Mouse (Mus musculus) cerebellum, adult 11 months (tissue): Measurements from ENCODE around the gene Zbtb1.

Experiments used
- DNase-seq: peaks from one replicate; pipeline ENCODE4 v3.0.0; 2022

The Zbtb1 gene

DNA sequence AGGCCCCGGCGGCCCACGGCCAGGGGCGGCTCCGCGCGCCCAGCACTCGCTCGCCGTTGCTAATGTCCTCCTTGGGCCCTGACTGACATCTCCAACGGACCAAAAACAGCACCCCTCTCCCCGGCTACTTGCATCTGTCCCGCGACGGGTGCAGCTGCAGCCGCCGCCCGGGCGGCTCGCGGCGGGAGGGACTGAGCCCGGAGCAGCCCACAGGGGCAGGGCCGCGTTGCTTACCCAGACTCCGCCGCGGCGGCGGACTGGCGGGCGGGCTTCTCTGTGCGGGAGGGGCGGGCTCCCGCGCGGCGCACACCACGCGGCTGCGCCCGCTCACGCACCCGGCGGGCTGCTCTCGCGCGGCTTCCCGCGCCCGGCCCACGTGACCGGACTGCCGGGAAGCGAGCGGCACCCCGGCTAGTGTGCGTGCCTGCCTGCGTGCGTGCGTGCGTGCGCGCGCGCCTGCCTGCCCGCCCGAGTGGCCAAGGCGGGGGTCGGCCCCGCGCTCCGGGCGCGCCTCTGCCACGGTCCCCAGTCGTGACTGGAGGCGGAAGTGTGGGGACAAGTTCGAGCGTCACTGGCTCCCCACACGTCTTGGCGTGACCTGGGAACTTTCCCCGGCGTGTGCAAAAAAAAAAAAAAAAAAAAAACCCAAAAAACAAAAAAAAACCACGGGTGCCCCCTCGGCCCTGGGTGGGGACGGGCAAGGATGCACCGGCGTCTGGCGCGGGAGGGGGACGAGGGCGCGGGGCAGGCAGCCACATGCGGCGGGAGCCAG lies 674 bp upstream of the Zbtb1 start, which contains the start of gene Zbtb25:
Gene Zbtb25 (minus strand): TSS at position 397 of the 772 bp plus-strand sequence.
- DNase-seq = peak; percentile 90

DNA sequence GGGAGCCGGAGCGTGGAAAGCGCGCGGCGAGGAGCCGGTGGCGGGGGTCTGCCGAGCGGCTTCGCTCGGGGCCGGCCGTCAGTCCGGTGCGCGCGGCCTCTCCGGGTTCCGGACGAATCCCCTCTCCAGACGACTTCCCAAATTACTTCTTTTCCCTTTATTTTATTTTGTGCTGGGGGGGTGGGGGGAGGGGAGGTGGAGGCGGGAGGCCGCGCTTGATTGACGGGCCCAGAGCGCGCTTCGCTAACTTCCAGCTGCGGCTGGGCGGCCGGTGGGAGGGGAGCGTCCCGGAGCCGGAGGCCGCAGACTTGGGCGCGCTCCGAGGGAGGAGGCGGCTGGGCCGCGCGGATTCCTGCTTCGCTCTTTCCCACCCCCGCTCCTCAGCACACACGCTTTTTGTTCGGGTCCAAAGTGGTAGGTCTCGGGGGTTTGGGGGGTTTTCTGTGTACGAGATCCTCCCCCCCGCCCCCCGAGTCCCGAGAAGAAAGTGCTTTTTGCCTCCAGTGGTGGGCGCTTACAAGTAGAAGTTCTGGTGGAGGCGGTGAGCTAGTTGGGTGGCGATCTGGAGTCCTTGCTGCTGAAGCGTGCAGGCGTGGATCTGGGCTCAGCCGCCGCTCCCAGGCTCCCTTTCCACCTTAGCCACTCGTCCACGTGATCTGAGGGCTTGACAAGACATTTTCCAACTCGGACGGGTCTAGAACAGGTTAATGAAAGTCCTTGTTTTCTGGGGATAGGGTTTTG lies 935 bp downstream of the Zbtb1 start:
- peak; percentile 51 for DNase-seq

DNA sequence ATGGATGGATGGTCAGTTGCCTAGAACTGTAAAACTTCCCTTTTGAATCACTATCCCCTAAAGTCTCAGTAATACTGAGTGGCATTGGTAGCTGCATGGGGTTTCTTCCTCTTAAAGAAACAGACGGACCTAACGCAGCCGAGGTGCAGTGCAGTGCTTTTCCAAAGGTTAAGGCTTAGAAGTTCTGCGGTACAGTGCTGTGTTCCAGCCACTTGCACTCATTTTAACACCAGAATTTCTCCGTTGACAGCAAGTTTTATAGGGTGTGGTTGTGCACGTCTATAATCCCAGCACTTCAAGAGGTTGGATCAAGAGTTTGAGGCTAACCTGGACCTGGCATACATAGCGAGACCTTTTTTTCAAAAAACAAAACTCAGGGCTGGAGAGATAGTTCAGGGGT lies 2.0 kb downstream of the Zbtb1 start:
- no peak for DNase-seq

DNA sequence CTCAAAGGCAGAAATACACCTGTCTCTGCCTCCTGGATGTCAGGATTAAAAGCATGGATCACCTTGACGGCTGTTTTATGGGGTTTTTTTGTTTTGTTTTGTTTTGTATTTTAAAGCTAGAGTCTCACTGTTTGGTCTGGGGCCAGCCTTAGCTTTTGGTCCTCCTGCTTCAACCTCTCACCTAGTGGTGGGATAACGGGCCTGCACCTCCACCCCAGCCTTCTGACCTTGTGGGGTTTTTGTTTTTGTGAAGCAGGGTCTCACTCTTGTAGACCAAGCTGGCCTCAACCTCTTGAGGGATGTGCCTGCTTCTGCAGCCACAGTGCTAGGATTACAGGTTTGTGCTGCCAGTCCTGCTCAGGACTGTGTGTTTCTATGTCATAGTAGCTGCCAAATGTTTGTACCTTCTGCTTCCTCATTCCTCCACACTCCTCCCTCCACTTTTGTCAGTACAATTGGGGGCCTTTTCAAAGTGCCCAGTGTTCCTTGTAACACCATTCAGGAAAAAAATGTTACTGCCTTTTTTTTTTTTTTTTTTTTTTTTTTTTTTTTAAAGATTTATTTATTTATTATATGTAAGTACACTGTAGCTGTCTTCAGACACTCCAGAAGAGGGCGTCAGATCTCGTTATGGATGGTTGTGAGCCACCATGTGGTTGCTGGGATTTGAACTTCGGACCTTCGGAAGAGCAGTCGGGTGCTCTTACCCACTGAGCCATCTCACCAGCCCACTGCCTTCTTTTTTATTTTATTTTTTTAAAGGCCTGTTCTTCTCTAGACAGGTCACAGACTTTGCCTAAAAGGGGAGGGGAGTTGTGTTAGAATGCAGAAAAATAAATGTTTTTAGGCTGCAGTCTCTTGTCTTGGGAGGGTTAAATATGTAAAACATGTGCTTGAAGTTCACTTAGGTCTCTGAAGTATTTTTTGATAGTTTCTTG lies 3.1 kb downstream of the Zbtb1 start:
- DNase-seq = no peak

DNA sequence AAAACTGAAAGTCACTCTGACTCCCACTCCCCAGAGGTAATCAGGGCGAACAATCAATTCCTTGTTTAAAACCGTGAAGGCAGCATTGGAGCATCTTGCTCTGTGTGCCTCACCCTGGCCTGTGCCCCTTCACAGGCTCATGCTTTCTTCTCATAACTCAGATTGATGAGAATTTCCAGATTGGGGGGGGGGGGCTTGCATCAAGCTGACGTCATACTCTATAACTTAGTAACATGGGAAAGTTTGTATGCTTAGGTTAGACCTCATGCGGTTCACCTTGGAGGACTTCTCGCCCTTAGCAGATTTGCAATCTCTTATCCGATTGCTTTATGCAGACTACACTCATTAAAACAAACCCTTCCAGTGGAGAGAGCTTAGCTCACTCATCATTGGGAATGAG lies 3.9 kb downstream of the Zbtb1 start:
- no peak for DNase-seq

DNA sequence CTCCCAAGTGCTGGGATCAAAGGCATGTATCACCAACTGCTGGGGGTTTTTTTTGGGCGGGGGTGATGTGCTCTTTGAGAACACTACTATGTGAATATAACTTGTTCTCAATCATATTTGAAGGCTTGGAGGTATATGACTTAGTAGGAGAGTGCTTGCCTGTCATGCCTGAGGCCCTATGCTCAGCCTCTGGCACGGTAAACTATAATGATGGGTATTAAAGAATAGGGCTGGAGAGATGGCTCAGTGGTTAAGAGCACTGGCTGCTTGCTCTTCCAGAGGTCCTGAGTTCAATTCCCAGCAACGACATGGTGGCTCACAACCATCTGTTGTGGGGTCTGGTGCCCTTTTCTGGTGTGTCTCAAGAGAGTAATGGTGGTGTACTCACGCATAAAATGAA lies 4.8 kb downstream of the Zbtb1 start:
- DNase-seq = no peak

DNA sequence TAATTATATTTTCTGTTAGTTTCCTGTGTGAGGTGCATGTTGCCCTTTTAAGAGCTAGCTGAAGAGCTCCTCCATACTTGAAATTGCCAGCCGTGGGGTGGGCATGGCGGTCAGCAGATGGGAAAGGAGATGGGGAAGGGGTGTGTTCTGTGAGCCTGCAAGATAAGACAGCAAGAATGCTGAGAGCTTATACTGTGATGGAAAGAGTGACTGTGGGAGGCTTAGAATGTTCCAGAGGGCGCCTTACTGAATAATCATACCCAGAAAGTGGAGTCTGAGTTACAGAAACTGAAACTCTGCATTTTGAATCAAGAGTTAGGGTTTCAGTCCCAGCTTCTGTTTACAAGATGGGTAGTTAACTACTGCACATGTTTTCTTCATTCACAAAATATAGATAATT lies 5.4 kb downstream of the Zbtb1 start:
- no peak for DNase-seq

DNA sequence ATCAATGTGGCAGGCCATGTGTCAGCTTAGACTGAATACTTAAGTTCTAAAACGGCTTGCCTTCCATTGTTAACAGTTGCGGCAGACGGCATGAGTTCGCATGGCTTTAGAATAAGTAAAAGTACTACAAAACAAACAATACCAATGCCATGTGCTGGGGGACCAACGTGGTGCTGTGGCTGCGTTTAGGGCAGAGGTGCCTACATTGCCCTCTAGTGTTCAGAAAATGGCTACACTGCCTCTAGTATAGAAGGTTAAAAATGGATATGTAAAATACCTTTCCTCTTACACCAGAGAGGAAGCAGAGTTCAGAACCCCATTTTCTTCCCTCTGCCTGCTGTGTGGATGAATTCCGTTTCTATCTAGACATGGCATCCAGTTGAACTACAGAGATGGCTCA lies 6.6 kb downstream of the Zbtb1 start:
- DNase-seq = no peak

DNA sequence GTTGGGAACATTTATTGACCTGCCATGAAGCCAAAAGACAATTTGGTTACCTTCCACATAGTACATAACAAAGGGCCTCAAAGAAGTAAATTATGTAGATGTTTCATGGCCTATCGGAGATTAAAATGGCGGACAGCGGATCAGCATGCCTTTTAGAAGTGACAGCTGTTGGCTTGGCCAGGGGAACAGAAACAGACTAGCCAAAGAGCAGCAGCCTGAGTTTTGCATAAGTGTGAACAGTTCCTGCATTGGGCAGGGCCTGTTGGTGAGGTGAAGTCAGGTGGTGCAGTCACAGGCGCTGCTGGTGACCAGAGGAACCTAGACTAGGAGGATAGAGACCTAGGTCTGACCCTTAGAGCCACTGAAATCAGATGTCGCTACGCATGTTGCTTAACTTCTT lies 7.0 kb downstream of the Zbtb1 start:
- no peak for DNase-seq

DNA sequence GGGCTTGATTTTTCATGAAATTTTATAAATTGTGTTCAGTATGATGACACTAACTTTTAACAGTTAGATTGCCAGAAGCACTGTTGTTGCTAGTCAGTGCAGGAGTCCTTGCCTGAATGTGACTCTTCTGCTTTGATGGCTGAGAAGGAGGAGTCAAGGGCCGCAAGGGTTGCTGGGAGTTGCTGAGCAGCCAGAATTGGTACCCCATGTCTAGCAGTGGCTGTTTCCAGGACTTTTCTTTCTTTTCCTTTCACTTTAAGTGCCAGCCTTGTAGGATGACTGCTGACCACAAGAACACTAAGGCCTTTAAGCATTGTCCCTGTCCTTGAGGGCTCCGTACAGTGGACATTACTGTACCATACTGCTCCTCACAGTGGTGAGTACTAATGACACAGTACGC lies 7.7 kb downstream of the Zbtb1 start:
- no peak for DNase-seq

DNA sequence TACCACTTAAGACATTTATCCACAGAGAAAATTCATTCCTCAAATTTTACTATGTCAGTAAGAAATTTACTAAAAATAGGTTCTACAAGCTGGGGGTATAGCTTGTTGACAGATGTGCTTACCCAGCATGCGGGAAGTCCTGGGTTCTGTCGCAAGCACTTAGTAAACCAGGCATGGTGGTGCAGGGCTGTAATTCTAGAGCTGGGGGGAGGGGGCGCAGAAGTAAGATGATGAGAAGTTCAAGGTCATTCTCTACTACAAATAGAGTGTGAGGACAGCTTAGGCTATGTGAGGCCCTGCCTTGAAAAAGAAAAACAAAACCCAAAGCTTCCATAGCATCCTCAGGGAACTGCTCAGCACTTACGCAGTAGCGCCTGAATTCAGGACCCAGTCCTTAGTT lies 8.5 kb downstream of the Zbtb1 start:
- DNase-seq = no peak

DNA sequence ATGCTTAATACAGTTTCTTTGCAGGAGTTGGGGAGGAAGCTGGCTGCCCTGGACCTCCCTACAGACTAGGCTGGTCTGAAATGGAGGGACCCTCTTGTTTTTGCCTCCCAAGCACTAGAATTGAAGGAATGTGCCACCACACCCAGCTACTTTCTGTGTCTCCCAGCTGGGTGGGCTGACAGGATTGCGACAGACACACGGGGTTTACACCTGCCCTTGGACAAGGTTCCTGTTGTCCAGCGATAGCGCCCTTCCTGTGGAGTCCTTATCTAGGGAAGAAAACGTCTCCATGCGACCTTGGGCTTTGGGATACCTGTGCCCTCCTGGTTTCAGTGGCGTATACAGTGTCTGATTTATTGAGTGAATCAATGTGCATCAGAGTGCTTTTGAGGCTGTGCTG lies 10.1 kb downstream of the Zbtb1 start:
- no peak for DNase-seq

DNA sequence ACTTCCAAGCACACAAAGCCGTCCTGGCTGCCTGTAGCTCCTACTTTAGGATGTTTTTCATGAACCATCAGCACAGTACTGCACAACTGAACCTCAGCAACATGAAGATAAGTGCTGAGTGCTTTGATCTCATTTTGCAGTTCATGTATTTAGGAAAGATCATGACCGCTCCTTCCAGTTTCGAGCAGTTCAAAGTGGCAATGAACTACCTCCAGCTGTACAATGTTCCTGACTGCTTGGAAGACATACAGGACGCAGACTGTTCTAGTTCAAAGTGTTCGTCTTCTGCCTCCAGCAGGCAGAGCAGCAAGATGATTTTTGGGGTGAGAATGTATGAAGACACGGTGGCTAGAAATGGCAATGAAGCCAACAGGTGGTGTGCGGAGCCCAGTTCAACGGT lies 15.3 kb downstream of the Zbtb1 start:
- no peak for DNase-seq

DNA sequence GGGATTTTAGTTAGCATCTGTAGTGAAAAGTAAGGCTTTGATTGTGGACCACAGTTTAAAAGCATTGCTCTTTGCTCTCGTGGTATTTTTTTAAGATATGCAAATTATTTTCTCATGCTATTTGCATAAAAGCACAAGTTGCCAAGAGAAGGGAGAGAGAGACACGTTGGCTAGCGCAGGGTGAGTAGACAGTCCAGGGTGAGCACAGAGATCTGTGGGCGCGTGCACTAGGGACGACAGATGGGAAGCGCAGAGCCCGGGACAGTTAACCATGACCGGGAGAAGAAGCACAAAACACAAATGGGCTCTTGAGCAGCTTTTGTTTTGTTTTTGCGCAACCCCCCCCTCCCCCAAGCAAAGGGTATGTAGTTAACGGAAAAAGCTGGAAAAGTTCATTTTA lies 18.7 kb downstream of the Zbtb1 start:
- DNase-seq = no peak

DNA sequence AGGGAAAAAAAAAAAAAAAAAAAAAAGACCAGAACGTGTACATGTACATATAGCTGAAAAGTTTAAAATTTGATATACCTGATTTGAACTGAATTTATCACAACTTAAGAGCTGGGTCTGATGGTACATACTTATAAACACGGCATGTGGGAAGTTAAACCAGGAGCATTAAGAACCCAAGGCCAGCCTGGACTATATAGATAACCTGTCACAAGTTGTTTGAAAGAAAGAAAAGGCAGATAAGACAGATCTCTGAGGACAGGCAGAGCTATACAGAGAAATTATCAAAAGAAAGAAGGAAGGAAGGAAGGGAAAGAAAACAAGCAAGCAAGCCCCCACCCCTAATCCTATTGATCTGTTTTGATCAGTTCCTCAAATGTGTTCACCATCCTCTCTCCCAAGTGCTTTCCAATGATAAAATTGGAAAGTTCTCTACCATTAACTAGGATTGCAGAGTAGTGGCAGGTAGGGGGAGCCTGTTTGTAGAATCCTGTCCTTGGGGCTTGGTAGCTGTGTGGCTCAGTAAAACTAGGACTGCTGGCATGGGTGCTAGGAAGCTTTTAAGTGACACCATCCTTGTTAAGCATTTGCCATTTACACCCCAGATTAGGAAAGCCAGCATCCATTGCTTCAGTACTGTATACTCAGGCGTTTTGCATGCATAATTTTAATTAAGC lies 21.7 kb downstream of the Zbtb1 start:
- no peak for DNase-seq

DNA sequence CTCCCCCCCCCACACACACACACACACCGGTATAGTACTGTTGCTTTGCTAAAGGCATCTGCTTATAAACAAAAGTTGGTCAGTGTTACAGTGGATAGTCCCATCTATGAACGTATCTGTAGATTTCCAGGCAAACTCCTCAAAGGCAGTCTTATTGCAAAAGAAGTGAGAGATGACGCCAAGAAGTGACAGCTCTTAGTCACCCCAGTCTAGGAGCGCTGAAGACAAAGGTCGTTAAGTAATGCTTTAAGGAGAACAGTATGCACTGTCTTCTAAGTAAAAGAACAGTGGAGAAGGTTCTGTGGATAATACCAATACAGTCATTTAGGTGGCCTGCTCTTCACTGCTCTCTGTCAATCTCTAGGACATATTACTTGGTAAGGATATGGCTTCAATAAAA lies 22.9 kb downstream of the Zbtb1 start:
- DNase-seq = no peak

DNA sequence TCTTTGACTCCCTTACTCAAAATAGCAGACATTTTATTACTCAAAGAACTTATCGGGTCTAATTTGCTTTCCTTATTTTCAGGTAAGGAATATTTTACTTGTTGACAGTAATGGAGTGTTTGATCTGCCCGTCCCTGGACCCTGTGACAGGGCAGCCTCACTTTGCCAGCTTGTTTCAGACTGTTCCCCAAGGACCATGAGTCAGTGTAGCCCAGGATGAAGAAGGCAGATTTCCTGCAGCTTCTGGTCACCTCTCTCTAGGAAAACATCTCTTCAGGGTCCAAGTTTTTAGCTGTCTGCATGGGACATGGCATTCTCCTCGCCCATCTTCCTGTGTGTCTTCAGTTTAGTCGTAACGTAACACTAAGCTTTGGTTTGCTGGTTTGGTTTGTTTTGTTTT lies 27.2 kb downstream of the Zbtb1 start:
- DNase-seq = no peak

DNA sequence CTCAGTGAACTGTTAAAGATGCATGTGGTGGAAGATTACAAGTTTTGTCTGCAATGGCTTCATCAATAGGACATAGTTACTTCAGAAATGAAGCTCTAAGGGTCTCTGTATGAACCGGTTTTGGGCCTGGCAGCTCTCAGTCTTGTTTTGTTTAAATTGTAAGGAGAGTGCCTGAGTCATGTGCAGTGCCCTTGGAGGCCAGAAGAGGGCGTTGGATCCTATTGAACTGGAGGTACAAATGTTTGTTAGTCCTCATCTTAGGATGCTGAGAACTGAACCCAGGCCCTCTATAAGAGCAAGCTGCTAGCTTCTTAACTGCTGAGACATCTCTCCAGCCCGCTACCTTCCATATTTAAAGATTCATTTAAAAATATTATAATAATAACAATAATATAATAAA lies 31.6 kb downstream of the Zbtb1 start:
- DNase-seq = no peak

DNA sequence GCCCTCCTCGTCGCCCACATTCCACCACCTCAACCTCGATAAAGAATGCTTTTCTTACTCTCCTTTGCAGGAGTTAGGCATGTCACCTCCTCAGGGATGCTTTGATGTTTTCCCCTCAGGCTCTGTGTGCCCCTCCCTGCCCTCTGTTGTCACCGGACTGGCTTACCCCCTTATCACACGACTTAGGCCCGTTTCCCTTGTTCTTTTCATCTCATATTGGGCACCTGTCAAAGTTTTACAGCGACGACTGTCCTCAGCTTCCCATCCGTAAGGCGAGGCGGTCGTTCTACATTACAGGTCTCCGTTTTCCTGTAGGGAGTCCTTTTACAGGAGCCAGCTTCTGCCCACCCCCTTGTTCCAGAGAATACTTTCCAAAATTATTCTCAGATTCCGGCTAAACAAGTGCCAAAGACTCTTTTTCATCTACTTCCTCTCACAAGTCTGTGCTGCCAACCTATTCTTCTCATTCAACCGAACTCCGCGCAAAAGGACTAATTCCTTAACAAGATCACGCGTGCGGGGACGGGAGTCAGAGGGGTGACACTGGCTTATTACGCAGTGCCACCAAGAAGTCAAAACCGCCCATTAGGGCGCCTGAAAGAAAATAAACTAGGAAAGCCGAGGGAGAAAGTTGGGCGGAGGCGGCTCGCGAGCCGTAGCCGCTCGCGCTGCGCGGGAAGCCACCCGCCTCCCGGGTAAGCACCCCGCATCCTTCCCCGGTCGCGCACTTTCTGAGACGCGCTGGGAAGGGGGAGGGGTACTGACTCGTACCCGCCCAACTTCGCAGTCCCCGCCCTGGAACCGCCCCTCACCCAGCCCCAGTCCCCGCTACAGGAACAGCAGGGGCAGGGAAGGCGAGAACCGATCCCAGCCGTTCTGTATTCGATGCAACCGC lies 33.2 kb downstream of the Zbtb1 start:
- no peak for DNase-seq

DNA sequence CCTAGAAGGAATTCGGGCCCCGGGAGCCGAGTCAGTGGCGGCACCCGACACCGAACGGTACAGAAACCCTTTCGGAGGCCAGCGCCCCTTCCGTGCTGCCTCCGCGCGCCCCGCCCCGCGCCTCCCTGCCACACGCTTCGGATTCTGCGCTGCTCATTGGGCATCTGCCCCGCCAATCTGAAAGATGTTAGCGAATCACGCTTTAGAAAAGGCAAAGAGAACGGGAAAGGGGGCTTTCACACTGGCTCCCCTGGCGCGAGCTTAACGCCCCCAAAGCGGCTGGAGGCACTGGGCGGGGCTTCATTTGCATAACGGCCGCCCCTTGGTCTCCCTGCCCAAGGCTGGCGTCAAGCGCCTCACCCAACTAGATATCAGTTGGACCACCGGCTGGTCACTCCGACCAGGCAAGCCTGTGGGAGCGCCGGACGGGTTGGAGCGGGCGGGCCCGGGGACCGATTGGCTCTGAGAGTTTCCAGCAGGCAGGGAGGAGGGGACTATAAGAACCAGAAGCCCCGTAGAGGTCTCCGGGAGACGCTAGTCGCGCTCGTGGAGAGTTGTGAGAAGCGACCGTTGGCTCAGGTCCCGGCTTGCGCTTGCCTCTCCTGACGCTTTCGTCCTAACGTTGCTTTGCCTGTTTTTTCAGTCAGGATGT lies 33.9 kb downstream of the Zbtb1 start, which contains the start of gene Hspa2:
Gene Hspa2 (plus strand): TSS at position 291 of the 652 bp plus-strand sequence.
- peak; percentile 99 for DNase-seq

DNA sequence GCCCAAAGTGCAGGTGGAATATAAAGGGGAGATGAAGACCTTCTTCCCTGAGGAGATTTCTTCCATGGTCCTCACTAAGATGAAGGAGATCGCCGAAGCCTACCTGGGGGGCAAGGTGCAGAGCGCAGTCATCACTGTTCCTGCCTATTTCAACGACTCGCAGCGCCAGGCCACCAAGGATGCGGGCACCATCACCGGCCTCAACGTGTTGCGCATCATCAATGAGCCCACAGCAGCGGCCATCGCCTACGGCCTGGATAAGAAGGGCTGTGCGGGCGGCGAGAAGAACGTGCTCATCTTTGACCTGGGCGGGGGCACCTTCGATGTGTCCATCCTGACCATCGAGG lies 34.7 kb downstream of the Zbtb1 start:
- no peak for DNase-seq
